Mouse (Mus musculus) MEL (cell line): ENCODE results near the gene Pfkfb3.

ENCODE experiments used
- BHLHE40 ChIP-seq: IDR thresholded peaks from 2 replicates; pipeline ENCODE4 v1.6.1; 2012; ENCODE audit warnings: low read depth, mild to moderate bottlenecking, inconsistent platforms, low read length, improper control_type of control experiment, borderline replicate concordance
- CHD2 ChIP-seq: IDR thresholded peaks from 2 replicates; pipeline ENCODE4 v1.6.1; 2011; ENCODE audit warnings: low read length, improper control_type of control experiment
- CTCF ChIP-seq, 3 experiments: IDR thresholded peaks in 2 of 3; conservative IDR thresholded peaks in 1 of 3; 2 replicates each; pipeline ENCODE4 v1.5.1; 2011 to 2012; ENCODE audit warnings: low read length in 3 of 3, low read depth in 2 of 3, mild to moderate bottlenecking in 2 of 3, improper control_type of control experiment in 1 of 3, inconsistent platforms in 1 of 3, mixed read lengths in 1 of 3, moderate library complexity in 1 of 3; ENCODE audit not compliant: control insufficient read depth in 1 of 3, insufficient read depth in 1 of 3, poor library complexity in 1 of 3, severe bottlenecking in 1 of 3
- ELF1 ChIP-seq: IDR thresholded peaks from 2 replicates; pipeline ENCODE4 v1.6.1; 2014; ENCODE audit warnings: low read depth, mild to moderate bottlenecking, inconsistent platforms, low read length, improper control_type of control experiment, moderate library complexity
- EP300 ChIP-seq, 2 experiments: IDR thresholded peaks; 2 replicates each; pipeline ENCODE4 v1.6.1; 2011; ENCODE audit warnings: improper control_type of control experiment in 2 of 2, low read length in 2 of 2, low read depth in 1 of 2, mild to moderate bottlenecking in 1 of 2
- GATA1 ChIP-seq: IDR thresholded peaks from 2 replicates; pipeline ENCODE4 v1.6.1; 2011; ENCODE audit warnings: low read depth, low read length, improper control_type of control experiment
- MAX ChIP-seq: IDR thresholded peaks from 2 replicates; pipeline ENCODE4 v1.6.1; 2011; ENCODE audit warnings: low read length, improper control_type of control experiment
- NELFE ChIP-seq: IDR thresholded peaks from 2 replicates; pipeline ENCODE4 v1.6.1; 2011; ENCODE audit warnings: low read depth, low read length, improper control_type of control experiment
- RCOR1 ChIP-seq: IDR thresholded peaks from 2 replicates; pipeline ENCODE4 v1.6.1; 2012; ENCODE audit warnings: low read depth, mild to moderate bottlenecking, inconsistent platforms, low read length, improper control_type of control experiment
- SIN3A ChIP-seq: IDR thresholded peaks from 2 replicates; pipeline ENCODE4 v1.6.1; 2012; ENCODE audit warnings: low read length, improper control_type of control experiment, inconsistent platforms
- SMC3 ChIP-seq: IDR thresholded peaks from 2 replicates; pipeline ENCODE4 v1.6.1; 2011; ENCODE audit warnings: low read depth, low read length, improper control_type of control experiment
- UBTF ChIP-seq: IDR thresholded peaks from 2 replicates; pipeline ENCODE4 v1.6.1; 2012; ENCODE audit warnings: low read depth, mild to moderate bottlenecking, inconsistent platforms, low read length, improper control_type of control experiment, moderate library complexity, borderline replicate concordance; ENCODE audit not compliant: insufficient read depth
- USF1 ChIP-seq: IDR thresholded peaks from 2 replicates; pipeline ENCODE4 v1.6.1; 2014; ENCODE audit warnings: low read depth, mild to moderate bottlenecking, inconsistent platforms, low read length, improper control_type of control experiment, moderate library complexity
- ZMIZ1 ChIP-seq: IDR thresholded peaks from 2 replicates; pipeline ENCODE4 v1.6.1; 2012; ENCODE audit warnings: low read depth, mild to moderate bottlenecking, inconsistent platforms, low read length, improper control_type of control experiment, moderate library complexity

DNA sequence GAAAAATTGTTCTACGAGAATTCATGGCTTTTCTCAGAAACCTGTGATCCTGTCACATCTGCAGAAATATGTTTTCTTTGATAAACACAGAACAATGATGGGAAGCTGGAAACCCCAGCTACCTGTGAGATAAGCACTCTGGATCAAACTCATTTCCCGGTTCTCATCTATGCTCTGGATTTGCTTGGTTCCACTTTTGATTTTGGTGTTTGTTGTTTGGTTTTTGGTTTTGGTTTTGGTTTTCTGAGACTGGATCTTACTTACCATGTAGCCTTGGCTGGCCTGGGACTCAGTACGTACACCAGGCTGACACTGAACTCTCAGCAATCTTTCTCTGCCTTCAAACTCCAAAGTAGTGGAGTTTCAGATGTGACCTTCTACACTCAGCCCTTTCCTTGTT lies 38.0 kb downstream of the Pfkfb3 start:
- TF ChIP-seq CTCF (IDR thresholded peaks at IDR 0.05 in 2 of 3, conservative IDR thresholded peaks at IDR 0.05 in 1 of 3; ENCODE audit: control insufficient read depth in 1 of 3, insufficient read depth in 1 of 3, low read depth in 2 of 3, low read length in 3 of 3, poor library complexity in 1 of 3, severe bottlenecking in 1 of 3): no peak
- TF ChIP-seq MAX: no peak
- TF ChIP-seq RCOR1: no peak
- no peak for TF ChIP-seq USF1
- TF ChIP-seq EP300 (IDR thresholded peaks at IDR 0.05; ENCODE audit: low read depth in 1 of 2, low read length in 2 of 2): no peak
- TF ChIP-seq ELF1: no peak
- no peak for TF ChIP-seq CHD2
- no peak for TF ChIP-seq ZMIZ1
- no peak for TF ChIP-seq NELFE
- 0 out of 2 replicates have a peak, but pooled peaks have one; percentile 15 for TF ChIP-seq GATA1
- TF ChIP-seq SIN3A: no peak
- TF ChIP-seq BHLHE40: no peak
- no peak for TF ChIP-seq SMC3
- TF ChIP-seq UBTF: no peak
